Mouse (Mus musculus) hematopoietic stem cell, adult 5-6 weeks (primary cell): ENCODE data around the gene Acad9. TPM values are rescaled to one million over a fixed set of nuclear protein-coding genes. Genes with fewer than 3 reads are reported as not detected.
"Not testable (repeated sequence)": the region's sequence is repeated elsewhere in the genome, so short reads cannot be mapped to it uniquely, and the experiment has no call there.

ENCODE experiments used
- ATAC-seq, 2 experiments: fragments of 125-278 bp in 1 of 2; replicated peaks in 1 of 2; 2 replicates each; pipeline ENCODE4 v1.8.0; 2016 to 2017; ENCODE audit warnings: inconsistent platforms in 2 of 2, mild to moderate bottlenecking in 2 of 2, moderate number of reproducible peaks in 2 of 2, low read depth in 1 of 2, moderate TSS enrichment in 1 of 2; ENCODE audit not compliant: low FRiP score in 2 of 2, poor library complexity in 2 of 2, severe bottlenecking in 2 of 2, insufficient read depth in 1 of 2, low TSS enrichment in 1 of 2
- total RNA-seq: library from RNA; stranded (forward); fragments of 172-1452, 232-1000 nt; gene quantifications from 2 replicates; pipeline ENCODE4 v1.2.3, GENCODE M21; 2017

The Acad9 gene
- total RNA-seq, 1 experiment from 2014 or later = 45.6 TPM

DNA sequence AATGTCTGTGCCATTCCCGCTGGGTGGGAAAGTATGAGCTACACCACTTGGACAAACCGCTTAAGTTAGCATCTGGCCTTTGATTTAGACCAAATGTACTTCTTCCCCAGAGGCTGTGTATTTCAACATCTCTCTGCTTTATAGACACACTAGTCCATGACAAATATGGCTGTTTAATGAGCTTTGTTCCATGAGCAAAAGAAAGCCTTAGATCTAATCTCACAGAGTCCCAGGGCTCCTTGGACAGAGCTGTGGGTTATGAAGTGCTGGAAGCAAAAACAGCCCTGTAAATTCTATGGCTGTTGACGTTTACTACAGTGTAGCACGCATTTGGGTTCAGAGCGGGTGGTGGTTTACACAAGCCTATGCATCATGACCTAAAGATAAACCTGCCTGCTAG lies 15.0 kb downstream of the Acad9 start:
- ATAC-seq = no peak

DNA sequence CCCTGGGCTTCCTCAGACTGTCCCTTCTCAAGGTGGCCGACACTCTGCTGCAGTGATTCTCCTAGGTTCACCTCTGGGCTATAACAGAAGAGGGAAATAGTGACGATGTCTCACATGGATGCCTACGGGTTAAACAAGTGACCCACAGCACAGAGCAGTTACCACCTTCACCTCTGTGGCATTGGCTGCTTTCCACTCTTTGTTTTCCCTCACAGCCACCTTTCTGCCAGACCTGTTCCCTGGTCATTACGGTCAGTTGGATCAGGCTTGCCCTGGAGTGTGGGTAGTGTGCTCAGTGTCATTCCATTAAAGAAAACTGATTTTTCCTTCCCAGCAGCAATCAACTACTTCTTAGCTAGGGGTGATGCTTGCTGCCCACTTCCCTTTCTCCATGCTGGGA lies 17.1 kb downstream of the Acad9 start:
- ATAC-seq = no peak

DNA sequence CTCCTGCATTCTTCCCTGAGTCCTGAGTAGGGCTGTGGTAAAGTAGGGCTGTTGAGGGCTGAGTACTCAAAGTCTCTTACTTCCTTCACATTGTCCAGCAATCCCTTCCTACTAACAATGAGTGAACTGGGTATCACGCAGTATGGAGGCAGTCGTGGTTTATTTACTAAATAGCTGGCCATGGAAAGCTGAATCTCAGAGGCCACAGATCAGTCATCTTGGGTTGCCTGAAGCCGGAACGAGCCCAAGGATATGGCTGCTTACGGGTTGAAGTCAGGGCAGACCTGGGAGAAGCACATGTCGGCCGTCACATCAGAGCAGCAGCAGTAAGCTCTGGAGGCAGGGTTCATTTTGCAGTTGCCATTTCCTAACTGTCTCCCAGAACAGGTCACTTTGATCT lies 17.6 kb downstream of the Acad9 start:
- no peak for ATAC-seq

DNA sequence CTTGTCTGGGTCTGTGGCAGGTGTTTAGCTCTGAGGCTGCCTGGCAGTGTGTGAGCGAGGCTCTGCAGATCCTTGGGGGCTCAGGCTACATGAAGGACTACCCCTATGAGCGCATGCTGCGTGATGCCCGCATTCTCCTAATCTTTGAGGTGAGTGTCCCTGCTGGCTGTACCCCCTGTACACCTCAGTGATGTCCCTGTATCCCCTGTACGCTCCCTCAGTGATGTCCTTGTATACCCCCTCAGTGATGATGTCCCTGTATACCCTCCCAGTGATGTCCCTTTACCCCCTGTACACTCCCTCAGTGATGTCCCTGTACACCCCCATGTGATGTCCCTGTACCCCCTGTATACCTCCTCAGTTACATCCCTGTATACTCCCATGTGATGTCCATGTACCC lies 19.6 kb downstream of the Acad9 start:
- no peak for ATAC-seq

DNA sequence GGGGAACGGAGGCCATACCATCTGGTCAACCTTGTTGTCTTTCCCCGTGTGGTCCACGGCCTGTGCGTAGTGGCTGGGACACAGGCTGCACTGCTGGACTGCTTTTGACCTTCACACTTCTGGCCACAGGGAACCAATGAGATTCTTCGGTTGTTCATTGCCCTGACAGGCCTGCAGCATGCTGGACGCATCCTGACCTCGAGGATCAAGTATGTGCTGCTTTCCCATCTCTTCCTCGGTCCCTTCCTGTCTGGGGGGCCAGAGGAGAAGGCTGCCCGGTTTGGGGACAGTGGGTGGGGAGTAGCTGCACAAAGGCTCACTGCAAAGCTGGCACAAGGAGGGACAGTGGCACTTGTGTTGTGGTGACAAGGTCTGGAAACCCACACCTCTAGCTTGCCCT lies 21.8 kb downstream of the Acad9 start:
- no peak for ATAC-seq

DNA sequence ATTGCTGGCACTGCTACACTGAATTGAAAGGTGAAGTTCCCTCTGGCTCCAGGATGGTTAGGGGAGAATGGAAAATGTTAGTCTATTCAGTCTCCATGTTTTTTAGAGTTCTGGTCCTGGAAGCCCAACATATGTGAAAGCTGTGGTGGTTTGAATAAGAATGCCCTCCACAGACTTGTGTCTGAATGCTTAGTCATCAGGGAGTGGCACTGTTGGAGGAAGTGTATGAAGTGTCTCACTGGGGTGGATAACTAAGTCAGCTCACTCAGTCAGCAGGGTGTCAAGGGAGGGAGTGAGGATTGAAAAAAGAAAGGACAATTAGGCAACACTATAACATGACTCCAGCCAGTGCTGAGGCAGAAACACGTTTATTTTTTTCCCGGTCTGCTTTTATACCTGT lies 29.6 kb downstream of the Acad9 start:
- ATAC-seq = no peak

DNA sequence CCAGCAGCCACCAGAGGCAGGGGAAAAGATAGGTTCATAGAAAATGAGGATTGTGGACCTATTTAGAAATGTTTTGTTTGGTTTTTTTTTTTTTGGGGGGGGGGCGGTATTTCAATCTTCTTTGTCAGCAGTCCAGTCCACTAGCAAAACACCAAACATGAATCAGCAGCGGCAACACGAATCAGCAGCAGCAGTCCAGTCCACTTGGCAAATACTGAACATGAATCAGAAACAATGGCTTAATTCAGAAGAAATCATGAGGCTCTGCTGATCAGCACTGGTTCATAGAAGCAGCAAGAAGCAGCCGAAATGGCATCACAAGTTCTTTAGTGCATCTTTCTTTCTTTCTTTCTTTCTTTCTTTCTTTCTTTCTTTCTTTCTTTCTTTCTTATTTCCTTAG lies 50.3 kb downstream of the Acad9 start:
- ATAC-seq = no peak

DNA sequence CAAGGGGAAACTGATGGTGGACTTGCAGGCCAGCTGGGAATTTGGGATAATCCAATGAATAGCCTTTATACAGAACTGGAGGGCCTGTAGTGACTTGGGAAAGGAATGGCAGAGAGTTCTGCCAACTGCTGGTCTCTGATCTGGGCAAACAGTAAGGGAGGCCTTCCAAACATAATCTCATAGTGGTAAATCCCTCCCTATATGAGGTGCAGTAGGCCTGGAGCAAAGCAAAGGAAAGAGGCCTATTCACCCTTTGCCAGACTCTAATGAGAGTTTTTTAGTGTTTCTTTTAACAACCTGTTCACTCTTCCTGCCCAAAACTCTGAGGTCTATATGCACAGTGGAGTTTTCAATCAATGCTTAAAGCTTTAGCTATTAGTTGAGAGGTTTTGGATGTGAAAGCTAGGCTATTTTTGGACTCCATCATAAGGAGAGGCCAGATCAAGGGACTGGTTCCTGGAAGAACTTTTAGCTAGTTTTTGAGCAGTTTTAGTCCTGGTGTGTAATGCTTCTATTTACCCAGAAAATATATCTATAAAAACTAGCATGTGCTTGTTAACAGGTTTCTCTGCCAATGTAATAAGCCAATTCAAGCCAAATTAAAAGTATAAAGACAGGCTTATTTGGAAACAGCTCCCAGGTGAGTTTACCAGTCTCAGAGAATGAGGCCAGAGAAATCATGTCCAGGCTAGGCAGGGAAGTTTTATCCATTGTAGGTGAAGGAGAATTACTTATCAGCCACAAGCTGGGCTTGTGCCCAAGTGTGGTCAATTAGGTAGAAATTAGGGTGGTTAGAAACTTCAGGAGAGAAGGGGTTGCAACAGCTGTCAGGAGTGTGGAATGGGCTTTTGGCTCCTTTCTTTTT lies 54.1 kb downstream of the Acad9 start:
- no peak for ATAC-seq

DNA sequence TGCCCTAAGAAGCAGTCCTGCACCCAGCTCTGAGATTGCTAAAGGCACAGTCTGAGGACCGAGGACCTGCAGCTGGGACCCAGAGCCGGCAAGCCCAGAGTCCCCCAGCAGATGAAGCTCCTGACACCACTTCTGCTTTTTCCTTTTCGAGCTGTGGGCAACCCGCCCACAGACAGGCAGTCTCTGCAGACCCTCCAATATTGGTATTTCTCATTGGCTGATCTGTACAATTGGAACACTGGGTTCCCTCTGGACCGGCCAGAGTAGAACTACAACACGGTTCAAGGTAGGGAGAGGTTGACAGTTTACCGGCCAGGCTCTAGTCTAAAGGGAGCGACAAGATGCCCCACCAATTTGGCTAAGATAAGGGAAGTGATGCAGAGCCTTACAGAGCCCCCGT lies 60.4 kb downstream of the Acad9 start:
- not testable (repeated sequence) for ATAC-seq

DNA sequence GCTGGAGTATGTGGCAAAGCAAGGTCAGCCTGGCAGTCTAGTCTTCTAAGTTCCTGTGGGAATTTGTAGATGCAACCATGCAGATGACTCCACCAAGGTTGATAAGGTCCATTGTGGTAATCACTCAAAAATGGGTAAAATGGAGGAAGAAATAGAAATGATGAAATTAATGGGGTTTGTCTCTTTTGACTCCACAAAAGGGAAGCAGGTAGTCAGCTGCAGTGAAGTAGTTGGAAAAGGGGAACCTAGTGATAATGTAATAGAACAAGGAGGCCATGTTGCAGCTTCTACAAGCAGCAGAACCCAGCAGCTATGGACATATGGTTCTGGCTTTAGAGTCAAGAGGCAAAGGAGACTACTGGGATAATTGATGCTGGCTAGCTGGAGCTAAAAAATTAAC lies 70.4 kb downstream of the Acad9 start:
- no peak for ATAC-seq

DNA sequence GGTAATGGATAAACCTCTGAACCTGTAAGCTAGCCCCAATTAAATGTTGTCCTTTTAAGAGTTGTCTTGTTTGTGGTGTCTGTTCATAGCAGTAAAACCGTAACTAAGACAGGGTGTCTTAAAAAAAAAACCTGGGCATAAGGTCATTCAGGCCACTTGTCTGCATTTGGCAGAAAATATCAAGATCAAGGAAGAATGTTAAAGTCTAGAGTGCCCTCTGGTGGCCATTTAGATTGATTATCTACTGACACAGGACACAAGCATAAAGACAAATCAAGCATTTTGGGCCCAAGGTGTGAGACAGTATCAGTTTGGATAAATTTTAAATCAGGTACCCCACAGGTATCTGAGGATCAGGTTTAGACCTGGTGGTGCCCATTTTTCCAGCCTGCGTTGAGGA lies 71.8 kb downstream of the Acad9 start:
- ATAC-seq = peak; percentile 46 to 56; a peak in 3 of 4 replicates

DNA sequence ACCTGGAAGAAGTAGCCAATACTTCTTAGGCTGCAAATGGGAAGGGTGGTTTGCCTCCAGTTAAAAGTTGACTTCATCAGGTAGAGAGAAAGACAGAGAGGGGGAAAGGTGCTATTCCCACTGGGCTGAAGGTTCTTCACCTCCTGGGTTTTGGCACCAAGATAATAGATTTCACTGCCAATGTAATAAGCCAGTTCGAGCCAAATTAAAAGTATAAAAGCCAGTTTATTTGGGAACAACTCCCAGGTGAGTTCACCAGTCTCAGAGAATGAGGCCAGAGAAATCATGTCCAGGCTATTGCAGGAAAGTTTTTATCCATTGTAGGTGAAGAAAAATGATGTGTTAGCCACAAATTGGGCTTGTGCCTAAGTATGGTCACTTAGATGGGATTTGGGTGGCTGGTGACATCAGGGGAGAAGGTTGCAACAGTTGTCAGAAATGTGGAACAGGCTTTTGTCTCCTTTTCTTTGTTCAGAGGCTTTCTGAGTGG lies 72.4 kb downstream of the Acad9 start:
- no peak for ATAC-seq

DNA sequence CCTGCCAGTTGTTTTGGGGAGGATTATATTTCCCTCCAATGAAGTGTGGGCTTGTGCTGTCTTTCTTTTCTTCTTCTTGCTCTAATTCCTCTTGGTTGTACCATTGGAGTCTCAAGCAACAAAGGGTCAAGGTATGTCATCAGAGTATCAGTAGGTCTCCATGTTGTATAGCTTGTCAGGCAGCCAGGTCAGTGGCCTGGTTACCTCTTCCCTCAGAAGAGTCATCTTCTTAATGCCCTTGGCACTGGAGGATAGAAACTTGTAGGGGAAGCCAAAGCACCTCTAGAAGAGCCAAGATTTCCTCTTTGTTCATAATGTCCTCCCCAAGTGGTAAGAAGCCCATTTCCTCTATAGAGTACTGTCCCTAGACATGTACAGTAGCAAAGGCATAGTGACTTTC lies 73.2 kb downstream of the Acad9 start:
- ATAC-seq = no peak

Other genes starting within 250 kb of the Acad9 start
- 476 and 482 TPM in 2 replicates for gene Dcun1d1, start 128.5 kb upstream of the Acad9 start, total RNA-seq
- gene Mccc1, start 65.3 kb upstream of the Acad9 start, total RNA-seq = 6.9 and 18.2 TPM in 2 replicates
- gene Ccdc144b, start 12.4 kb upstream of the Acad9 start, total RNA-seq = not detected in 2 replicates
- gene D3Ertd254e, start 85.0 kb downstream of the Acad9 start, total RNA-seq = 8.4 TPM in 2 replicates
- not detected in 2 replicates for gene Qrfpr, start 156.3 kb downstream of the Acad9 start, total RNA-seq